Mouse (Mus musculus): ENCODE data around the gene Tspo. TPM values are rescaled to one million over a fixed set of nuclear protein-coding genes. Genes with fewer than 3 reads are reported as not detected.

The Tspo gene
- polyA plus RNA-seq, 1 experiment from 2014 or later = 182 TPM

- Histone ChIP-seq H3K36me3 (ENCODE audit: control insufficient read depth, insufficient read depth) (no peaks in the 10 kb centered on the region), H3K27me3 (ENCODE audit: control insufficient read depth, insufficient read depth, low read length) (no peaks in the 10 kb centered on the region), H3K27ac (ENCODE audit: low read length) (peak overlapping the region; percentile 56; the same call in 1 of the 2 replicates), H3K4me1 (ENCODE audit: control insufficient read depth, insufficient read depth, low read length) (0 out of 2 replicates have a peak, but pooled peaks cover 2% of the 10 kb centered on the region), H3K4me3 (ENCODE audit: low read length) (no peak overlapping the region), H3K9me3 (replicated peaks; ENCODE audit: control insufficient read depth, low read length) (no peaks in the 10 kb centered on the region), H3K9ac (ENCODE audit: low read length) (no peak overlapping the region), H3K4me2 (ENCODE audit: low read depth, low read length) (no peak overlapping the region)
- WGBS = 65% methylated on average over 4 of the region's 4 CpGs
- 0 out of 2 replicates have a peak, but pooled peaks have one; percentile 10 for ATAC-seq (replicated peaks; ENCODE audit: extremely low read depth, insufficient read depth, low FRiP score)
These were observed 37.8 kb downstream of the Tspo start for GRCm38 (mm10) chr15:83601185-83601584.

- H3K9me3 ChIP-seq (replicated peaks; ENCODE audit: control insufficient read depth, low read length) = no peaks in the 10 kb centered on the region
- H3K9ac ChIP-seq (ENCODE audit: low read length) = no peak overlapping the region
- ATAC-seq (replicated peaks; ENCODE audit: extremely low read depth, insufficient read depth, low FRiP score) = peak; percentile 41; the same call in 1 of the 2 replicates
- 68% methylated on average over 11 of the region's 13 CpGs for WGBS
- H3K27ac ChIP-seq (ENCODE audit: low read length) = peak overlapping the region; percentile 53
- no peaks in the 10 kb centered on the region for H3K36me3 ChIP-seq (ENCODE audit: control insufficient read depth, insufficient read depth)
- H3K4me1 ChIP-seq (ENCODE audit: control insufficient read depth, insufficient read depth, low read length) = 0 out of 2 replicates have a peak, but pooled peaks cover 2% of the 10 kb centered on the region
- no peaks in the 10 kb centered on the region for H3K27me3 ChIP-seq (ENCODE audit: control insufficient read depth, insufficient read depth, low read length)
- H3K4me2 ChIP-seq (ENCODE audit: low read depth, low read length) = no peak overlapping the region
- H3K4me3 ChIP-seq (ENCODE audit: low read length) = no peak overlapping the region
These were observed 39.1 kb downstream of the Tspo start for GRCm38 (mm10) chr15:83602372-83603045.

- Histone ChIP-seq H3K27me3 (ENCODE audit: control insufficient read depth, insufficient read depth, low read length) (no peaks in the 10 kb centered on the region), H3K4me3 (ENCODE audit: low read length) (no peak overlapping the region), H3K4me1 (ENCODE audit: control insufficient read depth, insufficient read depth, low read length) (0 out of 2 replicates have a peak, but pooled peaks cover 2% of the 10 kb centered on the region), H3K9me3 (replicated peaks; ENCODE audit: control insufficient read depth, low read length) (no peaks in the 10 kb centered on the region), H3K9ac (ENCODE audit: low read length) (no peak overlapping the region), H3K4me2 (ENCODE audit: low read depth, low read length) (no peak overlapping the region), H3K36me3 (ENCODE audit: control insufficient read depth, insufficient read depth) (no peaks in the 10 kb centered on the region), H3K27ac (ENCODE audit: low read length) (peak overlapping the region; percentile 53)
- ATAC-seq (replicated peaks; ENCODE audit: extremely low read depth, insufficient read depth, low FRiP score) = no peak
- 96% methylated on average over 1 of the region's 1 CpGs for WGBS
These were observed 39.6 kb downstream of the Tspo start for GRCm38 (mm10) chr15:83603046-83603396.

GRCm38 (mm10) chr15:83603426-83603825, 40.0 kb downstream of the Tspo start:
- ATAC-seq (replicated peaks; ENCODE audit: extremely low read depth, insufficient read depth, low FRiP score) = no peak
- no peak overlapping the region for H3K4me3 ChIP-seq (ENCODE audit: low read length)
- 90% methylated on average over 7 of the region's 7 CpGs for WGBS

GRCm38 (mm10) chr15:83606216-83606615, 42.8 kb downstream of the Tspo start:
- ATAC-seq (replicated peaks; ENCODE audit: extremely low read depth, insufficient read depth, low FRiP score) = no peak
- 0 out of 2 replicates have a peak, but pooled peaks cover 2% of the 10 kb centered on the region for H3K4me1 ChIP-seq (ENCODE audit: control insufficient read depth, insufficient read depth, low read length)
- no peak overlapping the region for H3K4me2 ChIP-seq (ENCODE audit: low read depth, low read length)
- no peaks in the 10 kb centered on the region for H3K27me3 ChIP-seq (ENCODE audit: control insufficient read depth, insufficient read depth, low read length)
- no peak overlapping the region for H3K9ac ChIP-seq (ENCODE audit: low read length)
- H3K27ac ChIP-seq (ENCODE audit: low read length) = no peak overlapping the region
- no peaks in the 10 kb centered on the region for H3K9me3 ChIP-seq (replicated peaks; ENCODE audit: control insufficient read depth, low read length)
- H3K4me3 ChIP-seq (ENCODE audit: low read length) = no peak overlapping the region
- H3K36me3 ChIP-seq (ENCODE audit: control insufficient read depth, insufficient read depth) = no peaks in the 10 kb centered on the region
- 71% methylated on average over 11 of the region's 11 CpGs for WGBS

More at GRCm38 (mm10) chr15:83603426-83603825, 40.0 kb downstream of the Tspo start:
- Histone ChIP-seq H3K9me3 (replicated peaks; ENCODE audit: control insufficient read depth, low read length) (no peaks in the 10 kb centered on the region), H3K36me3 (ENCODE audit: control insufficient read depth, insufficient read depth) (no peaks in the 10 kb centered on the region), H3K9ac (ENCODE audit: low read length) (no peak overlapping the region), H3K4me1 (ENCODE audit: control insufficient read depth, insufficient read depth, low read length) (0 out of 2 replicates have a peak, but pooled peaks cover 2% of the 10 kb centered on the region), H3K27ac (ENCODE audit: low read length) (peak overlapping the region; percentile 10; the same call in 1 of the 2 replicates), H3K27me3 (ENCODE audit: control insufficient read depth, insufficient read depth, low read length) (no peaks in the 10 kb centered on the region), H3K4me2 (ENCODE audit: low read depth, low read length) (no peak overlapping the region)

- no peak overlapping the region for H3K27ac ChIP-seq (ENCODE audit: low read length)
- no peak overlapping the region; the same call in 1 of the 2 replicates for H3K9ac ChIP-seq (ENCODE audit: low read length)
- WGBS = 88% methylated on average over 8 of the region's 8 CpGs
- H3K4me1 ChIP-seq (ENCODE audit: control insufficient read depth, insufficient read depth, low read length) = 0 out of 2 replicates have a peak, but pooled peaks cover 2% of the 10 kb centered on the region
- no peak overlapping the region for H3K4me2 ChIP-seq (ENCODE audit: low read depth, low read length)
- H3K27me3 ChIP-seq (ENCODE audit: control insufficient read depth, insufficient read depth, low read length) = no peaks in the 10 kb centered on the region
- no peak for ATAC-seq (replicated peaks; ENCODE audit: extremely low read depth, insufficient read depth, low FRiP score)
- H3K36me3 ChIP-seq (ENCODE audit: control insufficient read depth, insufficient read depth) = no peaks in the 10 kb centered on the region
- H3K4me3 ChIP-seq (ENCODE audit: low read length) = no peak overlapping the region
- no peaks in the 10 kb centered on the region for H3K9me3 ChIP-seq (replicated peaks; ENCODE audit: control insufficient read depth, low read length)
These were observed 43.3 kb downstream of the Tspo start for GRCm38 (mm10) chr15:83606700-83607099.

- Histone ChIP-seq H3K36me3 (ENCODE audit: control insufficient read depth, insufficient read depth) (no peaks in the 10 kb centered on the region), H3K27me3 (ENCODE audit: control insufficient read depth, insufficient read depth, low read length) (no peaks in the 10 kb centered on the region), H3K4me2 (ENCODE audit: low read depth, low read length) (no peak overlapping the region), H3K4me1 (ENCODE audit: control insufficient read depth, insufficient read depth, low read length) (0 out of 2 replicates have a peak, but pooled peaks cover 2% of the 10 kb centered on the region), H3K4me3 (ENCODE audit: low read length) (no peak overlapping the region), H3K9me3 (replicated peaks; ENCODE audit: control insufficient read depth, low read length) (no peaks in the 10 kb centered on the region), H3K27ac (ENCODE audit: low read length) (no peak overlapping the region), H3K9ac (ENCODE audit: low read length) (no peak overlapping the region; the same call in 1 of the 2 replicates)
- no peak for ATAC-seq (replicated peaks; ENCODE audit: extremely low read depth, insufficient read depth, low FRiP score)
- 35% methylated on average over 15 of the region's 15 CpGs for WGBS
These were observed 43.9 kb downstream of the Tspo start for GRCm38 (mm10) chr15:83607115-83607802.

- no peak overlapping the region for H3K4me3 ChIP-seq (ENCODE audit: low read length)
- H3K9ac ChIP-seq (ENCODE audit: low read length) = no peak overlapping the region
- no peak for ATAC-seq (replicated peaks; ENCODE audit: extremely low read depth, insufficient read depth, low FRiP score)
- no peaks in the 10 kb centered on the region for H3K27me3 ChIP-seq (ENCODE audit: control insufficient read depth, insufficient read depth, low read length)
- WGBS = 81% methylated on average over 3 of the region's 3 CpGs
- no peaks in the 10 kb centered on the region for H3K36me3 ChIP-seq (ENCODE audit: control insufficient read depth, insufficient read depth)
- H3K4me2 ChIP-seq (ENCODE audit: low read depth, low read length) = no peak overlapping the region
- H3K9me3 ChIP-seq (replicated peaks; ENCODE audit: control insufficient read depth, low read length) = no peaks in the 10 kb centered on the region
- no peak overlapping the region for H3K27ac ChIP-seq (ENCODE audit: low read length)
- H3K4me1 ChIP-seq (ENCODE audit: control insufficient read depth, insufficient read depth, low read length) = no peaks in the 10 kb centered on the region
These were observed 51.9 kb downstream of the Tspo start for GRCm38 (mm10) chr15:83615245-83615644.
